Mouse (Mus musculus) midbrain, postnatal 0 days (tissue): ENCODE results near the gene Cdh8. TPM values are rescaled to one million over a fixed set of nuclear protein-coding genes. Genes with fewer than 3 reads are reported as not detected.

ENCODE experiments used
- ATAC-seq: fragments of 200-750 bp; cut with Nextera tagmentation; 2 replicates; pipeline ENCODE4 v1.8.0; 2017; ENCODE audit warnings: moderate number of reproducible peaks, mild to moderate bottlenecking, moderate TSS enrichment, moderate library complexity; ENCODE audit not compliant: low FRiP score
- DNase-seq: peaks from one replicate; pipeline ENCODE4 v3.0.0-alpha.2; 2015; ENCODE audit warnings: low spot score
- H3K27ac ChIP-seq: fragments of 300-500 bp; sonication (generic); 2 replicates; pipeline ENCODE4 v1.5.1; 2014; ENCODE audit warnings: low read depth, mild to moderate bottlenecking, low read length, mixed read lengths
- H3K27me3 ChIP-seq: fragments of 300-500 bp; sonication (generic); 2 replicates; pipeline ENCODE4 v1.6.1; 2014; ENCODE audit warnings: low read length, control low read depth, mixed read lengths; ENCODE audit not compliant: insufficient read depth
- H3K36me3 ChIP-seq: fragments of 300-500 bp; sonication (generic); 2 replicates; pipeline ENCODE4 v1.6.1; 2014; ENCODE audit warnings: low read length, control low read depth, mixed read lengths; ENCODE audit not compliant: insufficient read depth
- H3K4me1 ChIP-seq: fragments of 300-500 bp; sonication (generic); 2 replicates; pipeline ENCODE4 v1.6.1; 2014; ENCODE audit warnings: mild to moderate bottlenecking, control low read depth, antibody characterized with exemption, low read length, mixed read lengths; ENCODE audit not compliant: insufficient read depth
- H3K4me2 ChIP-seq: fragments of 300-500 bp; sonication (generic); 2 replicates; pipeline ENCODE4 v1.6.1; 2014; ENCODE audit warnings: low read depth, mild to moderate bottlenecking, low read length, mixed read lengths; ENCODE audit not compliant: poor library complexity, severe bottlenecking
- H3K4me3 ChIP-seq: fragments of 300-500 bp; sonication (generic); 2 replicates; pipeline ENCODE4 v1.5.1; 2014; ENCODE audit warnings: low read depth, mild to moderate bottlenecking, low read length, moderate library complexity
- H3K9ac ChIP-seq: fragments of 300-500 bp; sonication (generic); replicated peaks from 2 replicates; pipeline ENCODE4 v1.6.1; 2014; ENCODE audit warnings: mild to moderate bottlenecking, low read length, moderate library complexity, mixed read lengths; ENCODE audit not compliant: poor library complexity, severe bottlenecking
- H3K9me3 ChIP-seq: fragments of 300-500 bp; sonication (generic); 2 replicates; pipeline ENCODE4 v1.6.1; 2016; ENCODE audit warnings: low read length, control low read depth
- CTCF ChIP-seq: IDR thresholded peaks from 2 replicates; pipeline ENCODE4 v1.5.1; 2016; ENCODE audit warnings: antibody characterized with exemption, mild to moderate bottlenecking
- WGBS: fragments of 180-500 bp; shearing (Covaris S2); extraction: QIAGEN DNeasy Blood & Tissue Kit; methylation state at CpG from one replicate; pipeline ENCODE4 v1.1.7; 2014; 5-methylcytosine and 5-hydroxymethylcytosine counted together
- polyA plus RNA-seq: library from polyadenylated mRNA; unstranded; fragments of >200 nt; fragmentation: Nextera tagmentation; extraction: Ambion mirVana; gene quantifications from 2 replicates; pipeline ENCODE4 v1.2.1, GENCODE M21; 2015
- total RNA-seq: library from RNA; depleted of rRNA; stranded (reverse); fragments of >200 nt; gene quantifications from 2 replicates; pipeline ENCODE4 v1.2.3, GENCODE M21; 2014

Cdh8 gene
- total and polyA plus RNA-seq, 2 experiments from 2014 or later, result 67.5 to 106 TPM

GRCm38 (mm10) chr8:99369166-99369565, 47.1 kb downstream of the Cdh8 start:
- Histone ChIP-seq H3K4me2 (no peak overlapping the region), H3K27ac (no peak overlapping the region), H3K9ac (no peak overlapping the region), H3K9me3 (no peaks in the 10 kb centered on the region), H3K4me3 (no peak overlapping the region), H3K4me1 (no peaks in the 10 kb centered on the region), H3K36me3 (no peaks in the 10 kb centered on the region), H3K27me3 (no peaks in the 10 kb centered on the region)
- no peak for TF ChIP-seq CTCF
- WGBS, result 79% methylated on average over 3 of the region's 3 CpGs
- ATAC-seq (no peak), DNase-seq (peak; percentile 10)

- 93% methylated on average over 7 of the region's 7 CpGs for WGBS
- H3K27me3 ChIP-seq, result no peaks in the 10 kb centered on the region
- no peaks in the 10 kb centered on the region for H3K36me3 ChIP-seq
- ATAC-seq (no peak), DNase-seq (no peak)
- no peak overlapping the region for H3K27ac ChIP-seq
- no peak overlapping the region for H3K4me3 ChIP-seq
- no peak overlapping the region for H3K9ac ChIP-seq
- H3K4me2 ChIP-seq, result no peak overlapping the region
- no peaks in the 10 kb centered on the region for H3K9me3 ChIP-seq
- H3K4me1 ChIP-seq, result no peaks in the 10 kb centered on the region
- TF ChIP-seq CTCF, result no peak
Observed at GRCm38 (mm10) chr8:99368449-99368848, 47.8 kb downstream of the Cdh8 start.

GRCm38 (mm10) chr8:99353923-99354322, 62.3 kb downstream of the Cdh8 start:
- WGBS, result 85% methylated on average over 3 of the region's 3 CpGs

GRCm38 (mm10) chr8:99353221-99353620, 63.0 kb downstream of the Cdh8 start:
- 72% methylated on average over 1 of the region's 1 CpGs for WGBS
- ATAC-seq (no peak), DNase-seq (no peak)
- Histone ChIP-seq H3K4me2 (no peak overlapping the region), H3K36me3 (no peaks in the 10 kb centered on the region), H3K27me3 (no peaks in the 10 kb centered on the region), H3K9me3 (no peaks in the 10 kb centered on the region), H3K4me3 (no peak overlapping the region), H3K4me1 (no peaks in the 10 kb centered on the region), H3K9ac (no peak overlapping the region), H3K27ac (no peak overlapping the region)
- TF ChIP-seq CTCF, result no peak

More at GRCm38 (mm10) chr8:99353923-99354322, 62.3 kb downstream of the Cdh8 start:
- Histone ChIP-seq H3K4me3 (no peak overlapping the region), H3K9ac (no peak overlapping the region), H3K4me2 (no peak overlapping the region), H3K36me3 (no peaks in the 10 kb centered on the region), H3K27ac (no peak overlapping the region), H3K9me3 (no peaks in the 10 kb centered on the region), H3K4me1 (no peaks in the 10 kb centered on the region), H3K27me3 (no peaks in the 10 kb centered on the region)
- ATAC-seq (no peak), DNase-seq (no peak)
- TF ChIP-seq CTCF, result no peak

DNA sequence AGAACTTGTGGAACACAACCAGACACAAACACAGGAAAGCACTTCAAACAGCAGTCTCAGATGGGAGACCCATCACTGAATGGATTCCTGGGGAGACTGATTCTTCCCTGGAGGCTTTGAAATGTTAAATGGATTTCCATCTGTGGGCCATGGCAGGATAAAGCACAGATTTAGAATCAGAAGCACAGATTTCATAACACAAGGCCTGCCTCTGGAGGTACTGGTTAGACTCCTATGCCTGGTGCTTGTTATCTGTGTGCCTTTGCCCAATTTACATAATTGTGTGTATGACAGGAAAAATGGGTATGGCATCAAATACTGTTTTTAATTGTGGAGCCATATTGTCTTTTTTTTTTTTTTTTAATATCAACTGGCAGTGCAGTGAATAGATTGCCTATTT, 66.8 kb downstream of the Cdh8 start:
- Histone ChIP-seq H3K27ac (no peak overlapping the region), H3K27me3 (no peaks in the 10 kb centered on the region), H3K4me3 (no peak overlapping the region), H3K9me3 (no peaks in the 10 kb centered on the region), H3K4me1 (no peaks in the 10 kb centered on the region), H3K9ac (no peak overlapping the region), H3K4me2 (no peak overlapping the region), H3K36me3 (no peaks in the 10 kb centered on the region)
- ATAC-seq (no peak), DNase-seq (no peak)
- no peak for TF ChIP-seq CTCF

- no peak for TF ChIP-seq CTCF
- Histone ChIP-seq H3K4me3 (no peak overlapping the region), H3K36me3 (no peaks in the 10 kb centered on the region), H3K4me1 (no peaks in the 10 kb centered on the region), H3K27me3 (no peaks in the 10 kb centered on the region), H3K9ac (no peak overlapping the region), H3K27ac (no peak overlapping the region), H3K9me3 (no peaks in the 10 kb centered on the region), H3K4me2 (no peak overlapping the region)
- no peak for ATAC-seq
- peak; percentile 61 for DNase-seq
- 35% methylated on average over 3 of the region's 3 CpGs for WGBS
Observed at GRCm38 (mm10) chr8:99348618-99349017, 67.7 kb downstream of the Cdh8 start.
